Mouse (Mus musculus) thymus, adult 2 months (tissue): Measurements from ENCODE around the gene Cpm.

Experiments used
- CTCF ChIP-seq: fragments of 200-500 bp; IDR thresholded peaks from 2 replicates; pipeline ENCODE4 v1.5.1; 2012; ENCODE audit warnings: mild to moderate bottlenecking, control low read depth, low read length, moderate library complexity, borderline replicate concordance; ENCODE audit not compliant: control insufficient read depth, poor library complexity, insufficient read depth; ENCODE audit errors: extremely low read depth
- POLR2A ChIP-seq: fragments of 200-500 bp; IDR thresholded peaks from 2 replicates; pipeline ENCODE4 v1.6.1; 2012; ENCODE audit warnings: mild to moderate bottlenecking, low read length, control low read depth, moderate library complexity; ENCODE audit not compliant: control insufficient read depth, poor library complexity, insufficient read depth; ENCODE audit errors: extremely low read depth

GRCm38 (mm10) chr10:117659430-117659813, 30.1 kb downstream of the Cpm start:
- TF ChIP-seq CTCF (no peak), POLR2A (no peak)
